Mouse (Mus musculus): ENCODE measurements around the gene Ccdc152.
"Not testable (repeated sequence)": the region's sequence is repeated elsewhere in the genome, so short reads cannot be mapped to it uniquely, and the experiment has no call there.

Gene Ccdc152

DNA sequence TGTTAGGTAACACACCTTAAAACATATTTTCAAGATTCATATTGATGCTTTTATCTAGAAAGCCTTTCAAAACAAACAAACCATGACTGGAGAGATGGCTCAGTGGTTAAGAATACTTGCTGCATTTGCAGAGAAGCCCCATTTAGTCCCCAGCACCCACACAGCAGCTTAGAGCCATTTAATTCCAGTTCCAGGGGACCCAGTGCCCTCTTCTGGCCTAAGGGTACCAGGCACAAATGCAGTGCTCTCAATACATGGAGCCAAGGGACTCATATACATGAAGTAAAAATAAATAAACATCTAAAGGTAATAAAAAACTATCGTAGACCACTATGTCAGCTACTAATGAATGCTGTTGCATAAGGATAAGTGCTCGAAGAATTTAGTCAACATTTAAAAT lies 25.9 kb downstream of the Ccdc152 start:
- DNase-seq (ENCODE audit: low read depth), result no peak

DNA sequence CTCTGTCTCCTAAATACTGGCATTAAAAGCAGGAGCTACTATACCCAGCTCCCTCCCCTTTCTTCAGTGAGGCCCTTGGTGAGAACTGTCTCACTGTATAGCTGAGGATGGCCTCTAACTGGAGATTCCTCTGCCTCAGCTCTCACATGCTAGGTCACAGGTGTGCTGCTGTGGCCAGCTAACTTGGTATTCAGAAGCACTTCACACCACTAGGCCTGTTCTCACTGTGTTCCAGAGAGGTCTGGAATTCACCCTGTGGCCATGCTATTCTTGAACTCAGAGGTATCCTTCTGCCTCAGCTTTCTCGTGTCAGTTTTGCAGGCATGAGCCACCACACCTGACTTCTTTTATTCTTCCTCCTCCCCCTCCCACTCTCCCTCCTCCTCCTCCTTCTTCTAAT lies 30.1 kb downstream of the Ccdc152 start:
- DNase-seq (ENCODE audit: low read depth), result no peak

DNA sequence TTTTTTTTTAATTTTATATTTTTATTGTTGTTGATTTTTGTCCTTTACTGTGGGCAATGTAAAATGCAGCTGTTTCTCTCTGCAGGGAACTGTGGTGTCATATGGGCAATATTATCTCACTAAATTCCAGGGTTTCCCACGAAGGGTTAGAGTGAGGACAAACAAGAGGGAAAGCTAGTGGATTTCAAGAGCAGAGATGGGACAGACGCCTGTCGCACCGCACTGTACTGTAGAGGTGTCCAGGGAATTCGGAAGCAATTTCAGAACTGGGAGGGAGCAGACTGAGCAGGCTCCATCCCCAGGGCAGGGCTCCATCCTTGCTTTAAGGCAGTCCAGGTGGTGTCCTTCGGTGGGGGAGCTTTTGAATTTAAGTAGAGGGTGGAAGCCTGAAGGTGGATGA lies 32.1 kb downstream of the Ccdc152 start:
- peak; percentile 36 for DNase-seq (ENCODE audit: low read depth)

DNA sequence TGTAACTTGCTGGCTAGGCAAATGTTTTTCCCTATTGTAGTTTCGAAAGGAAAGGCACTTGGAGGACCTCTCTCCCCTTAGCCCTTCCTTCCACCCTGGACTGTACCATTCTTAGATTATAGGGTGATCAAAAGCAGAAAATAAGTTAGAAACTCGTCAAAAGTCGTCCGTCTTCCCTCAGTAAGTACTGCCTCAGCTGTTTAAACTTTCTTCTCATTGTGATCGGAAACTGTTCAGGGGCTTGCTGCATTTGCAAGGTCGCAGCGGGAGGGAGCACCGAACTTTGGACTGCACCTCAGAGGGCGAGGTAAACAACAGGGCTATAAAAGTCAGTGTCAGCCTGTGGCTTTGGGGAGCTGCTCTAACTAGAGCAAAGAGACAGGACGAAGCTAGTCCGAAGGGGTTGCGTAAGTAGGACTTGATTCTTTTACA lies 32.7 kb downstream of the Ccdc152 start:
- peak; percentile 85 for DNase-seq (ENCODE audit: low read depth)

DNA sequence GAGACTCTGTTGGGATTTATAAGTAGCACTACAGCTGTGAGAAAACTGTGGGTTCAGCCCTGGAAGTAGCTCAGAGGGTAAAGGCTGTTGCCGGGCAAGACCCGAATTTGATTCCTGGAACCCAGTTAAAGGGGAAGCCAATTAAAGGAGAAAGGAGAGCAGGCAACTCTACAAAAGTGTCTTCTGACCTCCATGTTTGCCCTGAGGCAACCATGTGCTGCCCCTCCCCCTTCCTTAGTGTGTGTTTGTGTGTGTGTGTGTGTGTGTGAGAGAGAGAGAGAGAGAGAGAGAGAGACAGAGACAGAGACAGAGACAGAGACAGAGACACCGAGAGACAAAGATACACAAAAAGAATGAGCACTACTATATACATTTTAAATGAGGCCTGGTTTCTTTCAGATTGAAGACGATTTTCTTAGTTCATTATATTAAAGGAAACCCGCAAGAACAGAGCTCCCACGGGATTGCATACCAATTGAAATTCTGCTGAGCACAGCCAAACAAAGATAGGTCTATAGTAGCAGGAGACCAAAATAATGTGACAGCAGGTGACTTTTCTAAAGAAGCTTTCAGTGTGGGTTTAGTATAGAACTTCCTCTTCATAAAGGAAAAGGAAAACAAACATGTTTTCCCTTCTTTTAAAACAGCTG lies 33.2 kb downstream of the Ccdc152 start:
- DNase-seq (ENCODE audit: low read depth), result peak; percentile 63

GRCm38 (mm10) chr15:3269496-3269895 lies 33.8 kb downstream of the Ccdc152 start:
- DNase-seq (ENCODE audit: low read depth), result peak; percentile 60

DNA sequence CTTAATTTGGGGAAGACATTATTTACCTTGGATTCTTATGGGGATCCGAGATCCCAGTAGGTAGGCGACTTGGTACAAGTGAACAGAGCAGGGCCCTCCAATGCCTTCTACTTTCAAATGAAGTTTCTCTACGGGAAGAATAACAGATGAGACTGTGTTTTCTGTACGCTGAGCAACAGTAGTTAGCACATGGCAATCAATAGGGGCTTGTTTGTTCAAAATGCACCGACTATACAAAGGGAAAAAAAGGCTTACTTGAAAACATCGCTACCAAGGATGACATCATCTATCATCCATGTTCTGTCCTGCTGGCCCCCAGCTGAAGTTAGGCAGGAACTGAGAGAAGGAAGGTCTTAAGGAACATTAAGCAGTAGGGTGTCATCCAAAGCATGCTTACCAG lies 35.1 kb downstream of the Ccdc152 start, which contains the start of gene Selenop:
Gene Selenop, plus strand, starts transcription at position 301 of the 400 bp plus-strand sequence.
- DNase-seq (ENCODE audit: low read depth), result no peak

DNA sequence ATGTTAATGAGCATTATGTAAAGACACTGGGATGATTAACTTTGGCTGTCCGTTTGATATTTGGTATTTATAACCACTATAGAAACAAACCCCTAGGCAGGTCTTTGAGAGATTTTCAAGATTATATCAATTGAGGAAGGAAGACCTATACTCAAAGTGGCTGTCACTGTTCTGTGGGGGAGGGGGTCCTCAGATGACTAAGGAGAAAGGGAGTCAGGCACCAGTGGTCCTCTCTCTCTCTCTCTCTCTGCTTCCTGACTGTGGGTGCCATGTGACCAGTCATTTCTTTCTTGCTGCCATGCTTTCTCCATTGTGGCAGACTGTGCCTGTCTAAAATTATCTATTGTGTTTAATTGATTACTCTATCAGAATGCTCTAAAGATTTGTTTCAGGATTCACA lies 38.5 kb downstream of the Ccdc152 start:
- no peak for DNase-seq (ENCODE audit: low read depth)

DNA sequence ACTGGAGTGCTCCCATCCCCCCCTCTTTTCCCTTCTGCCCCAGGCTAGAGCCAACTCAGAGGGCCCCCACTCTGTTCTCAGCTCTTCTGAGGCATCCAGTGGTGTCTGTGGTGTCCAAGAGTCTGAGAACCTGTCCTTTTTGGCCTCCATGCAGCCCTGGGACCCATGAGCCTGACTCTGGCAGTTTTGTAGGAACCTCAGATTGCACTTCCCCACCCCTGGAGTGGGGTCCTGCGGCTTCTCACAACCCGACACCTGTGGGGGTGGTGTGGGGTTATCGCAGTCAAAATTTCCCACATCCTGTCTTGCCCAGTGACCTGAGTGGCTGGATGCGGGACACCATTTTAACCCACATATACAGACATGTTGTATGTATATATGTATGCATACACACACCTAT lies 39.0 kb downstream of the Ccdc152 start:
- no peak for DNase-seq (ENCODE audit: low read depth)

- DNase-seq (ENCODE audit: low read depth), result no peak
Observed at GRCm38 (mm10) chr15:3262883-3263282, 40.4 kb downstream of the Ccdc152 start.

GRCm38 (mm10) chr15:3260309-3260708 lies 43.0 kb downstream of the Ccdc152 start:
- DNase-seq (ENCODE audit: low read depth), result no peak

DNA sequence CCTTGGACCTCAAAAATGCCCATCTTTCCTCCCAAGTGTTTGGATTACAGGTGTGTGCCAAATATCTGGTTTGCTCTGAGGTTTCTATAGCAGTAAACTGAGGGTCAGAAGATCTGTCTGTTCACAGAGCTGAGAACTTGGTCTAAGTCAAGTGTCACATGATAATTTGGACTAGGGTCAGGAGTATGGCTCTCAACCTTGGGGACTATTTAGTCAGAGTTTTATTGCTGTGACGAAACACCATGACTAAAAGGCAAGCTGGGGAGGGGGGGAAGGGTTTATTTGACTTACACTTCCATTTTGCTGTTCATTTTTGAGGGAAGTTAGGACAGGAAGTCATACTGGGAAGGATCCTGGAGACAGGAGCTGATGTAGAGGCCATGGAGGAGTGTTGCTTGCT lies 44.3 kb downstream of the Ccdc152 start:
- no peak for DNase-seq (ENCODE audit: low read depth)

- DNase-seq (ENCODE audit: low read depth), result peak; percentile 52
Observed at GRCm38 (mm10) chr15:3251718-3252067, 51.6 kb downstream of the Ccdc152 start.

DNA sequence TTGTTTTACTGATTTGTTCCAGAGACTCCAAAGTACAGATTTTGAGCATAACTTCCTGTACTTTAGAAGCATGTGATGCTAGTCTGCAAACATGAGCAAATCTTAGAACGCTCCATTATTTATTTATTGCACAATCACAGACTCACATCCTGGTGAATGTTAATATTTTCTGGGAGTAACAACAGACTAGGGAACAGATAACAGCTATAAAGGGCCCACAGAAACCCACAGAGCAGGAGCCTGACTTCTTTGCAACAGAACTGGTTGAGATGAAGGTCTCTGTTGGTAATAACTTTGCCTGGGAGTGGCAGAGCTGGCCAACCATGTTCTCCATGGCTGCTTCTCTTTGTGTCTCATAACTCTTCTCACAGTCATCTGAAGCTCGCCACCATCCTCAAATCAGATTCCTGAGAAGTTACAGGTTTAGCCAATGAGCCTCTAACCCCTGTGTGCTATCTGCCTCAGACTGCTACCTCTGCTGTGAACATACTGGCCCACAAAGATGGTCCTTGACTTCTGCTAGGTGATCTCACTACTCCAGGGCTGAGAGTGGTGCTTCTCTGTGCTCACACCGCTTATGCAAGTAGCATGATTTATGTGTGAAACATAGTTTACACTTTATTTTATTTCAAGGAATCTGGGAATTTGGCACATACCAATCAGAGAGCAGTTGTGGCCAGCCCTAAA lies 52.2 kb downstream of the Ccdc152 start:
- peak; percentile 48 for DNase-seq (ENCODE audit: low read depth)

DNA sequence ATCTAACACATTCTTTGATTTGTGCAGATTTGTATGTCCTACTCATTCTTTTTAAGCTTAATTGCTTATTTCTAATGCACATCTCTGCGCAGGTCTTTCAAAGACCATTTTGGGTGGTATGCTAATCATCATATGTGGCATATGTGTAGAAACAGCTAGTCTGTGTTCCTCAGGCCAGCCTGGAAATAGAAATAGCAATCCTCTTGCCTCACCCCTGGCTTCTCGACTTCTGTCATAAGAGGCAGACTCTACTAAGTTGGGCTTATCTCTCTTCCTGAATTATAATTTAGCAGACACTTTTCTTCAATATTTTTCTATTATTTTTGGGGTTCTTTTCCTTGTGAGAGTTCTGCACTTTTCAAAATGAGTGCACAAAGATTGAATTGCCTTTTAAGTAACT lies 52.7 kb downstream of the Ccdc152 start:
- DNase-seq (ENCODE audit: low read depth), result no peak

DNA sequence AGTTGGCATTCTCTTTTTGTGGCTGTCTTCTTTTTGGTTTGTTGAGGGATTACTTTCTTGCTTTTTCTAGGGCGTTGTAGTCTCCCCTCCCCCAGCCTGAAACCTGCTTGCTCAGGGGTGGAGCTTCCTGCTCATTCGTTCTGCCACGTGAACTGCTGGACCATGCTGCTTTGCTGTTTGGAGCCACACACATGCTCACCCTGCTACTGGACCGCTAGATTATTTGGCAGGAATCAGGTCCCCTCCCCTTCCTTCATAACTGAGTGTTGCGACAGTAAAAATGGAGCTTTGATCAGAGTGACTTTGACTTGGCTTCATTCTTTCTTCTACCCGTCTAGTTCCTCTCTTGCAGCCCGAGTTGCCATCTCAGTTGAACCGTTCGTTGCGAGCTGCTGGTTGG lies 58.3 kb downstream of the Ccdc152 start:
- not testable (repeated sequence) for DNase-seq (ENCODE audit: low read depth)

DNA sequence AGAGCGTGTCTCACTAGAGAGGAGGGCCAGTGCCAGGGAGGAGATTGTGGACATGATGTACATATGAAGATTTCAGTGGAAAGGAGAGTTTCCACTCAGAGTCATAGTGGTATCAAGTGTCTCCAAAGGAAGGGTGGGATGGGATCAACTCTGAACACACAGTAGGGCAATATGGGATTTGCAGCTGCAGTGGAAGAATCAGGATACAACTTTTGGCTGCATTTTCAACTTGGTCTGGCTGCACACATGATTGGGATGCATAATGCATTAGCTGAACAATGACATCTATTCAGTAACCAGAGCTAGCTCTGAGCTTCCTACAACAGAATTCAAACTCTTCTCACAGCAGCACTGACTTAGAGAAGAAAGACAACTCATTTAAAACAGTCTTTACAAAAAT lies 65.4 kb downstream of the Ccdc152 start:
- DNase-seq (ENCODE audit: low read depth), result no peak

DNA sequence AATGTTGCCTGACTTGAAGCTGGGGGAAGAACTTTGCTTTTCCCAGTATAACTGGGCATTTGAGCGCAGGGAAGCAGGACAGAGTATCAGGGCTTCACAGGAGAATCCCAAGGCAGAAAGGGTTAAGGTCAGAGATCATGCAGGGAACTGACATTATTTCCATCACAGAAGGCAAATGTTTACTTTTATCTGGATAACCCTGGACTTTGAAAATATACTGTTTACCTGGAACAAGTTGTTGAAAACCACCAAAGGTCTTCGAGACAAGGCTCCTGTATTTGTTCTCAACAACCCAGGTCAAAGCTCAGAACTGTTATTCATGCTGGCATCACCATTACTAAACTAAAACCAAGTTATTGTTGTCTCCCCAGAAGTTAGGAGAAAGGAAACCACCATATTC lies 67.0 kb downstream of the Ccdc152 start:
- no peak for DNase-seq (ENCODE audit: low read depth)

DNA sequence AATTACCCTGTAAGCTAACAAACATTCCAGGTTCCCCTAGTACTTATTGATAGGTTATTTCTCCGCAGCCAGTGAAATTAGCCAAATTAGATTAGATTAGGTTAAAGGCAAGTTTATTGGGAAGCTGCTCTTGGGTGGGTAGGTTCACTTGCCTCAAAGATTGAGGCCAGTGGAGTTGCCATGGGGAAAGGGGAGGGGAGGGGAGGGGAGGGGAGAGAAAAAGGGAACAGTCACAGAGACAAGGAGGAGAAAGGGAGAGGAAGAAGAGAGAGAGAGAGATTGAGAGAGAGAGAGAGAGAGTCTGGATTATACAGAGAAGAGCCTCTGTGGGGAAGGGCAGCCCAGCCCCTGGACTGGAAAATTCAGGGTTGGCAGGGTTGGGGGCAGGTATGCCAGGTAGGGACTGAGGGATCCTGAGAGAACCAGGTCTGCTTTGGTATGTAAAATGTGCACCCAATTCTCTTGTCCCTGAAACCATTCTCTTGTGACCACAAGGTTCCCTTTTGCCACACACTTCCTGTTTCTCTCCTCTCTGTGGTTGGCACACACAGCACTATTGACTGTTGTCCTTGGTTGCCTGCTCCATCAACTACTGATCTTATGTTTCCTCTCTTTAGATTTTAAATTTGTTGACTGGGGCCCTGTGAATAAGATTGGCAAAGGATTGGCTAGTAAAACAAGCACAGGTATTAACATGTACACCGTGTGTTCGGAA lies 69.3 kb downstream of the Ccdc152 start:
- DNase-seq (ENCODE audit: low read depth), result no peak

DNA sequence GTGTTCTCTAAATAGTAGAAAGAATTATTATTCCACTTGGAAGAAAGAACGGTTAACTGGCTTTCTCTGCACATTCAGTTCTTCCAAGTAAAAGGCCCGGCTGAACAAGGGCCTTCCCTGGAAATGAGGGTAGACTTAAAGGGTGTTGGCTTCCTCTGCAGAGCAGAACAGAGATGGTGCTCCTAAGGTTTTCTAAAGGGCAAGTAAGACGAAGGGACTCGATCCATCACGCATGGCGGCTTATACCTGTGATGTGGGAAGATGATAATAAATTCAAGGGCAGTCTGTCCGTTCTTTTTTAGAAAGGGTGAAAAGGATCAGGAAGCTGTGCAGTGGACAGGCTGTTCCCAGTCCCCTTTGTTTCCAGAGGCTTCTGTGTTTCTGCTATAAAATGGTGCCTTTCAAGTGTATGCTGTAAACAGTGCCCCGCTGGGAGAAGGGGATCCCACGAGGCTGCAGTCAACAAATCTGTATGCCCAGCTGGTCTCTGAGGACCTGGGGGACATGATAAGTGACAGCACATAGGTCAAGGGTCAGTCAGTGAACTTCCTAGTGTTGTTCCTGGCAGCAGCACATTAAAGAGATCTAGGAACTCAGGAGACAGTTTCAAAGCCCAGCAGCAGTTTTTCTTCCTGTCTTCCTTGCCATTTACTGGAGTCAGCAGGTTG lies 71.0 kb downstream of the Ccdc152 start:
- no peak for DNase-seq (ENCODE audit: low read depth)

- no peak for DNase-seq (ENCODE audit: low read depth)
Observed at GRCm38 (mm10) chr15:3231004-3231403, 72.3 kb downstream of the Ccdc152 start.

Data from NIH3T3 (cell line).